Mouse (Mus musculus): ENCODE results near the gene Ccno.

The Ccno gene

DNA sequence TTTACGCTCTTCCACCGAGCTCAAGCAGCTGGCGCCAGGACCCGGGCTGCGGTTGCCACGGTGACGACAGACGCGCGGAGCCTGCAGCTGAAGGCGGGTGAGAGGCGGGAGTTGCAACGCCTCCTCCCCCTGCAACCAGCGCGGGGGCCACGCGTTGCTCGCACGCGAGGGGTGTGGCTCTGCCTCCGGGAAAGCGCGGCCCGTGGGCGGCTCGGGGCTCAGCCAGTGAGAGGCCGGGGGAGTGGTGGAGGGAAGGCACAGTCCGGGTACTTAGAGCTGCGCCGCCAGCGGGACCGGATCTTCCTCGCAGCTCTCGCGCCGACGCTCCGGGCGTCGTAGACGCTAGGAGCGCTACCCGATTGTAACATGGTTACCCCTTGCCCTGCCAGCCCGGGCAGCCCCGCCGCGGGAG lies at the start of gene Ccno:
TSS of gene Ccno (plus strand) at position 271 of the 412 bp plus-strand sequence.
- peak; percentile 92 to 94 for DNase-seq (ENCODE audit: low spot score in 2 of 2)

DNA sequence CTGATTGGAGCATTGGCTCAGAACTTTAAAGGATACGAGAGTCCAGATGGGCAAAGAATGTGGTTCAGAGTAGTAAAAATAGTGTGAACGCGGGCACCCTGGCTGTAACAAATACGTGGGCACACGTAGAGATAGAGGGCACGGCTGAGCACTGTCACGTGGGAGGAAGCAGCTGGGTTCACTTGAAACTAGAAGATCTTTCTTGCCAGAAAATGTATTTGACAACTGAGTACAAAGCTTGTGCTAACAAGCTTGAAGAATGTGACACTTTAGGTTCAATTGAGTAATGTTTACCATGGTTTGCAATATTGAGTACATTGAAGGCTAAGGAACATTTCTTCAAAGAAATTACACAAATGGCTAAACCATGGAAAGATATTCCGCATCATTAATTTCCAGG lies 49.5 kb upstream of the Ccno start:
- DNase-seq (ENCODE audit: low spot score in 2 of 2), result no peak

DNA sequence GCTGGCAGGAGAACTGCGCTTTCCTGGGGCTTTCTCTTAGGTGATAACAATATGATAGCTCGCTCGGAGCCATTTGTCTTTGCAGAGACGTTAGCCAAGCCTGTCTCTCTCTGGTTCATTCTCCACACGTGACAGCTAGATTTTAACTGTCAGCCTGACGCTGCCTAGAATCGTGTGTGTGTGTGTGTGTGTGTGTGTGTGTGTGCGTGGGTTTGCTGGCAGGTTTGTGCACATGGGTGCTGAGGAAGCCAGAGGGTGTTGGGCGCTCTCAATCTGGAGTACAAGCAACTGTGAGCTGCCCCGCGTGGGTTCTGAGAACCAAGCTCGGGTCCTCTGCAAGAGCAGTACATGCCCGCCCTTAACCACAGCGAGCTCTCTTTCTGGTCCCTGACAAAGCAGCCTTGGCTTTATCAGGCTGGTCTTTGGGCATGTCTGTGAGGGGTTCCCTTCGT lies 45.7 kb upstream of the Ccno start:
- DNase-seq (ENCODE audit: low spot score in 2 of 2), result peak in 1 of 2 experiments; percentile 39

DNA sequence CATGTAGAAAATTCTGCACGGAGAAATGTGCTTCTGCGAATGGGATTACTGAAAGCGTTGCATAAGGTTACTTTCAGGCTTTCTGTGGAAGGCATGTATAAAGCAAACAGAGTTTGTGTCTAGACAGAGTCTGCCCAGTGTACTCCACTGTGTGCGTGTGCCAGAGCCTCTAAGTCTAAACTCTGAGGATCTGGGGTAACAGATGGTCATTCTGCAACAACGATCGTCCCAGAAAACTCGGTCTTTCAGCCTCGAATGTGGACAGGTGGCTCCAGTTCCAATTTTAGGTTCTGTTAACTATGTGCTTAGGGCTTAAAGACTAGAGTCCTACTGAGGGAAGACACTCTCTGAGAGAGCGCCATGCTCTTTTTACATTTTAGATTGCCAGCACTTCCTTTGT lies 42.3 kb upstream of the Ccno start:
- peak in 1 of 2 experiments; percentile 16 for DNase-seq (ENCODE audit: low spot score in 2 of 2)

DNA sequence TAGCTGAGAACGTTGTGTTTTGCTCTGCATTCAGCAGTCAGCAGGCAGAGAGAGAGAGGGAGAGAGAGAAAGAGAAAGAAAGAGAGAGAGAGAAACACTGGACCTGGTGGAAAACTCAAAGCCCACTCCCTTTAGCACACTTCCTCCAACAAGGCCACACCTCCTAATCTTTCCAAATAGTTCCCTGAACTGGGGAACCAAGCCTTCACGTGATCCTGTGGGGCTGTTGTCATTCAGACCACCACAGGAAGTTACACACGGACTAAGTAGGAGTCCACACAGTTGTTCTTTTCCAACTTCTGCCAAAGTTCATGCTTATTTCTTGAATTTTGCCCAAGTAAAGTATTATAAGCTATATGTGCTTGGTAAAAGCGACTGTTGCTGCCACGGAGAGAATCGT lies 41.7 kb upstream of the Ccno start:
- DNase-seq (ENCODE audit: low spot score in 2 of 2), result no peak

DNA sequence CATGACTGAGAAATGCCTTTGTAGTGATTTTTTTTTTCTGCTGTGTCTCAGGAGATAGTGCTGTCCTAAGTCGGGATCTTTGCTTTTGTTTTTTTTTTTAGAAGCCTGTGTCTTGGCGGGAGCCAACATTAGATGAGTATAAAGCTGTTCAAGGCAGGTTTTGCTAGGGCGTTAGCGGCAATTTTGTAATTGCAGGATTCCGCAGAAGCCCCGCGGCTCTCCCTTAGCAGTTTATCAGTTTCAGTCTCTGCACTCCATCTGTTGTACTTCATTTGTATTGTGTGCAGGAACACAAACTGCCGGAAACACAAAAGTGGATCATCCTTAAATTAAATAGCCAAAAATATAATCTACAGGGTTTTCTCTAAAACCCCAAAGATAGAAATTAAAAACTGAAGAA lies 33.5 kb upstream of the Ccno start:
- DNase-seq (ENCODE audit: low spot score in 2 of 2), result no peak

DNA sequence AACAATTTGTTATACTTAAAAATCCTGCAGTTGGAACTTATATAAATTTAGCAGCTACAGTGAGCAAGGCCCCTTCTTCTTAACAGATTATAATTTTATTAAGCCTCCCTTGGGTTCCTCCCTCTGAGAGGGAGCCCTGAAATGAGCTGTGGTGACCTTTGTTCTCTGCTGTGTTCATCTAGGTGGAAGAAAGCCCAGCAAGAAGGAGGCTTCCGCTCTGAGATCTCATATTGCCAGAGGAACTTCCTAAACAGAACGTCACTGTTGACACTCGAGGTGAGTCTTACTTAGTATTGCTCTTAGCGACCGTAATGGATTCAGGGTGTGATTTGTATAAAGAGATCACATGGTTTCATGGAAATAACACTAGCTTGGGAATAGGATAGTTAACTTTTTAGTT lies 24.5 kb upstream of the Ccno start:
- DNase-seq (ENCODE audit: low spot score in 2 of 2), result no peak

DNA sequence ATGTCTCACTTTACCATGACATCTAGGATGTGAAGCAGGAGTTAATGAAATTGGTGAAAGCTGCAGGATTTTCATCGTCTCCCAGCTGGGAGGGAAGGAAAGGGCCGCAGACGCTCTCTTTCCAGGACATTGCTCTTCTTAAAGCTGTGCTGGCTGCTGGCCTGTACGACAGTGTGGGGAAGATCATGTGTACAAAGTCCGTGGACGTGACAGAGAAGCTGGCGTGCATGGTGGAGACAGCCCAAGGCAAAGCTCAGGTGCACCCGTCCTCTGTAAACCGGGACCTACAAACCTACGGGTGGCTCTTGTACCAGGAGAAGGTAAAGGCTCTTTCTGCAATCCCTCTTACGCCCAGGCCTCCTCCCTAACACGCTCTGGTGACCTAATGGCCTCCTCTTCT lies 23.2 kb upstream of the Ccno start:
- no peak for DNase-seq (ENCODE audit: low spot score in 2 of 2)

DNA sequence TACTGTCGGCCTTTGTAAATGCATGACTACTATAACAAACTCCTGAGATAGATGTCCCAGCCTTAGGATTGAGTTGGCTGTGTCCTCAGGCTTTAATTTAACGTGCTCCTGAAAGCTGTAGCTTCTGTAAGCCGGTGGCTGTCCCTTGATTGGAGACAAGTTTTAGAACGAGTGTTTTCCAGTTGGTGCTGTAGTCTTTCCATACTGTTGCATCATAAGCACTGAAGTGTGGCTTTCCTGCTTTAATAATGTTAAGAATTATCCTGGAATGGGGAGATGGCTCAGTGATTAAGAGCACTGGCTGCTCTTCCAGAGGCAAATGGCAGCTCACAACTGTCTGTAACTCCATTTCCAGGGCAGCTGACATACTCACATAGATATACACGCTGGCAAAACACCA lies 20.3 kb upstream of the Ccno start:
- DNase-seq (ENCODE audit: low spot score in 2 of 2), result no peak

DNA sequence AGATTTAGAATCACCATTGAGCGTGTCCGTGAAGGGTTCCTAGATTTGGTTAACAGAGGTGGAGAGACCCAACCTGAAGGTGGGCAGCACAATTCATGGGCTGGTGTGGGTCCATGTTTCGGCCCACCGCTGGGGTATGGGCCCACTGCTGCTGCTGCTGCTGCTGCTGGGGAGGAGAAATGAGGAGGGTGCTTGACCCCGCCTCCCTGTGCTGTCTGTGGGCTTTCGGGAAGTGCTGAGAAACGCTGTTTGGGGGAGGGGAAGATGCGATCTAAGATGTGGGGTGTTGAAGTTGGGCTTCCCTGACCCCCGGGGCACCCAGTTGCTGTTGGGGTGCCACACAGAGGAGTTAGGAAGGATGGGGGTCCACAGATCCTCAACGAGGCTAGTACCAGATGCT lies 10.9 kb upstream of the Ccno start:
- no peak for DNase-seq (ENCODE audit: low spot score in 2 of 2)

DNA sequence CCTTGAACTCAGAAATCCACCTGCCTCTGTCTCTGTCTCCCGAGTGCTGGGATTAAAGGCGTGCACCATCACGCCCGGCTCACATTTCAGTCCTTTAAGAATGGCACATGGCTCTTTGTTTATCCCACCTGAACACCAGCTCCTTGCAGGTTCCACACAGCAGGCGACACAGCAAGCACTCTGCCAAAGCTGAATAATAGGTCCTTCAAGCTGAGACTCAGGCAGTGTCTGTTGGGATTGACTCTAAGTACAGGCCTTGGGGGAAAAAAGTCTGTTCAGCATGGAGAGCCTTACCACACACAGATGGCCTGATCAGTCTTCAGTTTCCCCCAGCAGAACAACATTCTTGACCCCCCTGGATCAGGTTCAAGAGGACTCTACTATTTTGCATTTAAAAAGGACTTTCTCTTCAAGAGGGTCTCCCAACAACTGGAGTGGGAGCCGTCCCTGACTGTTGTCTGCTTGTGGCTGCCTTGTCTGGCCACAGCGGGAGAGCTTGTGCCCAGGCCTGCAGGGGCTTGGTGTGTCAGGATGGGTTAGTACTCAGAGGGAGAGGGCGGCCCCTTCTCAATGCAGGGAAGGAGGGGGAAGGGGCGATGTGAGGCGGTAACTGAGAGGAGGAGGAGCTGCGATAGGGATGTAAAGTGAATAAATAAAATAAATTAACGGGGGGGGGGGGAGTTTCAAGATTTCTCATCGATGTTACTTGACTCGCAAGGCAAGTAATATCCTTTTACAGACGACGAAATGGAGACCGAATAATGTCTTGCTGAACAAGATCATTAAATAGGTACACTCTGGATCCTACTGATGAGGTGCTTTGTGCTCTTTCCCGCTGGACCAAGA lies 1.8 kb upstream of the Ccno start:
- DNase-seq (ENCODE audit: low spot score in 2 of 2), result no peak

DNA sequence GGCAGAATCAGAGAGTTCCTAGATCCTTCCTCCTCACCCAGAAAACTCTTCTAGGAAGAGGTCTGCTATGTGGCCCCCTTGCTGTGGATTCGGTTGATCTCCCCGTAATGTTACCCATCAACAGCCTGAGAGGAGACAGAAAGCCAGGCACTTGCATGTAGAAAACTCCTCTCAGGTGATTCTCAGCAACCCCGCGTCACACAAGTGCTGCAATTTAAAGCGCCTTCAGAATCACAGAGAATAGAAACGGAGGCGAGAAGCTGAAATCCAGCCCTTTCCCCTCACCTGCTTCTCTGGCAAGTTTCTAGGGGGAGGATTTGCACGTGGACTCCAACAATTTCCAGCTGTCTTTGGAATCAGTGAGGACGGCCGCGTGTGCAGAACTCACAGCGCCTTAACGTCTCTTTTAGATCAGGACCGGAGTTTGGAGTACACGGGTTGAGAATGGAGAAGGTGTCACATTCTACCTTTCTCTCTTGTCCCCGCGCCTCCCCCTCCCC lies 1.1 kb upstream of the Ccno start:
- no peak for DNase-seq (ENCODE audit: low spot score in 2 of 2)

DNA sequence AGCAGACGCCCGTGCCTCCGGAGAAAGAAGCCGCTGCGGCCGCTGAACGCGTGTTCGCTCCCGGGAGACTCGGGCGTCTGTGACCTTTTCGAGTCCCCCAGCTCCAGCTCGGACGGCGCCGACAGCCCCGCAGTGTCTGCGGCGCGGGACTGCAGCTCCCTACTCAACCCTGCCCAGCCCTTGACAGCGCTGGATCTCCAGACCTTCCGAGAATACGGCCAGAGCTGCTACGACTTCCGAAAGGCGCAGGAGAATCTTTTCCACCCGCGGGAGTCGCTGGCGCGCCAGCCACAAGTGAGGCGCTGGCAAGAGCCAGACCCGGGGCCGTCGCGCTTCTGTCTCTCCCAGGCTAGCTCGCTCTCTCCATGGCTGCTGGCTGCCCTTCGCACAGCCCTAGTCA lies 389 bp downstream of the Ccno start:
- DNase-seq (ENCODE audit: low spot score in 2 of 2), result peak in 1 of 2 experiments; percentile 14

DNA sequence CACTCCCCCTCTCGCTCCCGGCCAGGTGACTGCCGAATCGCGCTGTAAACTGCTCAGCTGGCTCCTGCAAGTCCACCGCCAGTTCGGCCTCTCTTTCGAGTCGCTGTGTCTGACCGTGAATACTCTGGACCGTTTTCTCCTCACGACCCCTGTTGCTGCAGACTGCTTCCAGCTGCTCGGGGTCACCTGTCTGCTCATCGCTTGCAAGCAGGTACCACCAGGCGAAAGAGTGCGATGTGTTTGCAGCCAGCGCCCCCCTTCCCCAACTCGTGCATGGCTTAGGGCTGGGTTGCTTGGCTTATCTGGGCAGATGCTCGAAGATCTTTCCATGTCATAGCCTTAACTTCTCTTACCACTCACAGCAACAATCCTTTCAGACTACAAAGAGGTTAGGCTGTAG lies 1.3 kb downstream of the Ccno start:
- no peak for DNase-seq (ENCODE audit: low spot score in 2 of 2)

DNA sequence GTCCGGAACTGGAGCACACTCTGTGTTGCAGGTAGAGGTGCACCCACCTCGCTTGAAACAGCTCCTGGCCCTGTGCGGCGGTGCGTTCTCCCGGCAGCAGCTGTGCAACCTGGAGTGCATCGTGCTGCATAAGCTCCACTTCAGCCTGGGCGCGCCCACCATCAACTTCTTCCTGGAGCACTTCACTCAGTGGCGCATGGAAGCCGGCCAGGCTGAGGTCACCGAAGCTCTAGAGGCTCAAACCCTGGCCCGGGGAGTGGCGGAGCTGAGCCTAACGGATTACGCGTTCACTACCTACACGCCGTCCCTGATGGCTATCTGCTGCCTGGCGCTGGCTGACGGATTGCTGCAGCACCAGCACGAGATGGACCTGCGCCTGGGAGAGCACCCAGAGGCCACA lies 1.9 kb downstream of the Ccno start:
- no peak for DNase-seq (ENCODE audit: low spot score in 2 of 2)

DNA sequence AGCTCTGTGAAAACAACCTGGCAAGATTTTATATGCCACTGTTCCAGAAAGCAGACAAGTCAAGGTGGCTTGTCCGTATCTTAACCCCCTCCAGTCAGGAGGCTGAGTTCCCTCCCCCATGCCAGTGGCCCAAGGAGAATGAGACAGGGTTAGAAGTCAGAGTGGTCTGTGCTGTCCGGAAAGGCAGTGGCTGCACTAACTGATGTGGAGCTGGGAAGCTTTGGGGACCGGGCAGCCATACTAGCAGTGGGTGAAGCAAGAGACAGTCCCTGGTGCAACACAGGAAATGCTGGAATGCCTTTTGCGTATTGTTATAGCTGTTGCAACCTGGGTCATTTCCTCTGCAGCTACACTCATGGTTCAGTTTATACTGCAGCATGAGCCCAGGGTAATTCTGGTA lies 2.7 kb downstream of the Ccno start:
- DNase-seq (ENCODE audit: low spot score in 2 of 2), result no peak

DNA sequence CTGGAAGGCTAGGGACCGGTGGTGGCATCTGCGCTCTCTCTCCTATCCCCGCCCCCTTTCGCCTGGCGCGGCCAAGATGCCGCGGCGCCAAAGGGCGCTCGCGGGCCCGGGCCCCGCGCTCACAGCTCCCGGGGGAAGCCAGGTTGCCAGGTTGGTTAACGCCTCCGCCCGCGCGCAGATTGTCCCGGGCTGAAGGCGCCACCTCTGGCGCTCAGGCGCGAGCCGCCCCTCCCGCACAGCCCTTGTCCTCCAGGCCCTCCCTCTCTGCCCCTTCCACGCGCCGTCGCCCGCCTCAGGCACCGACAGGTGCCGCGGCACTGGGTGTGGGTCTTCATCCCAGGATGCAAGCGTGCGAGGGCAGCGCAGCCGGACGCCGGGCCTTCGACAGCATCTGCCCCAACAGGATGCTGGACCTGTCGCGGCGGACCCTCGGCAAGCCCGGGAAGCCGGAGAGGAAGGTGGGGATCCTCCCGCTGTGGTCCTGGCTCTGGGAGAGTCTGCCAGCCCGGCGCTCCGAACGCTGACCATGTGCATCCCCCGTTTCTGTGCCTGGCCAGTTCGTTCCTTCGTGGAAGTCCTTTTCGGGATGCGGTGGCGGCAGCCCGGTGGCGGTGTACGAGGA lies 6.0 kb downstream of the Ccno start, which contains the start of gene Mcidas:
TSS of gene Mcidas (plus strand) at position 315 of the 622 bp plus-strand sequence.
- no peak for DNase-seq (ENCODE audit: low spot score in 2 of 2)

DNA sequence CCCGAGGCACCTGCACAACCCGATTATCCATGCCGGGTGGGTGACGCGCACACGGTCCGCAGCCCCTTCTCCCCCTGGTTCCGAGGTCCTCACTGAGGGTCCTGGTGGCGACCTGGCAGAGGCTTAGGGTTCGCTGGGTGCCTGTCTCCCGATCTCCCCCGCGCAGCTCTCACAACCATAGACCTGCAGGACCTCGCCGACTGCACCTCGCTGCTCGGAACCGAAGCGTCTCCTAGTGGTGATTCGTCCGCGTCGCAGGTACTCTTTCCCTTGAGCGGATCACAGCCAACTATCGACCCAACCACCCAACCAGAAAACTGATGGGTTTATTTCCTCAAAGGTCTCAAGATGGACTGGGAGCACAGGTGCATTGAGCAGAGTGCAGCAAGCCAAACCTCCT lies 6.6 kb downstream of the Ccno start:
- DNase-seq (ENCODE audit: low spot score in 2 of 2), result peak in 1 of 2 experiments; percentile 13

DNA sequence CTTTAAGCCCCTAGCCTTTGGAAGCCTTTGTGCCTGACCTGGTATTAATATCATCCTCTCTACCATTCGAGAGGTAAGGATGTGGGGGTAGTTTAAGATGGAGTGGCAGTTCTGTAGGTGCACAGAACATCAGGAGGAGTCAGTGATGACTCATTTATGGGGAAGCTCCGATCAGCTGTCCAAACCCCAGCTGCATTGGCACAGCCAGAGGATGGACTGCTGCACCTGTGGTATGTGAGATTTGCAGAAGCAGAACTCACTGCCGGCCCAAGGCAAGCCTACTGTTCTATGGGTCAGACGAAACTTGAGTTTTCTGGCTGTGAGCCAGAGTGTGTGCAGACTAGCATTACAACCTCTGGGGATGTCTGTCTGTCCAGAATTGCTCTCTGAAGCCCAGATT lies 8.8 kb downstream of the Ccno start:
- DNase-seq (ENCODE audit: low spot score in 2 of 2), result no peak

DNA sequence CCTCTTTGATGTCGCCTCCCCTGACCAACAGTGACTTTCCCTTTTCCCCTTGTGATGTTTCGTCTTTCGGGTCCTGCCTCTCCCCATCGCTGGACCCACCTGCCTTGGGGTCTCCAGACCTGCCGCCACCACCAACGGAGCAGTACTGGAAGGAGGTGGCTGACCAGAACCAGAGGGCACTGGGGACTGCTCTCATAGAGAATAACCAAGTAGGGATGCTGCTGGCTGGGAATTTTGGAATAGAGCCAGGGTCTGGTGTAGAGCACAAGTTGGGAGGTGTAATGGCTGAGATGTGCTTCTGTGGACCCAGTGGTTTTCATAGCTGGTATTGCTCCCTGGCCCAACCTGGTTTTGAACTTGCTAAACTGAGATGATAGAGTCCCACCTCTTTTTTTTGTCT lies 9.8 kb downstream of the Ccno start:
- DNase-seq (ENCODE audit: low spot score in 2 of 2), result no peak

DNA sequence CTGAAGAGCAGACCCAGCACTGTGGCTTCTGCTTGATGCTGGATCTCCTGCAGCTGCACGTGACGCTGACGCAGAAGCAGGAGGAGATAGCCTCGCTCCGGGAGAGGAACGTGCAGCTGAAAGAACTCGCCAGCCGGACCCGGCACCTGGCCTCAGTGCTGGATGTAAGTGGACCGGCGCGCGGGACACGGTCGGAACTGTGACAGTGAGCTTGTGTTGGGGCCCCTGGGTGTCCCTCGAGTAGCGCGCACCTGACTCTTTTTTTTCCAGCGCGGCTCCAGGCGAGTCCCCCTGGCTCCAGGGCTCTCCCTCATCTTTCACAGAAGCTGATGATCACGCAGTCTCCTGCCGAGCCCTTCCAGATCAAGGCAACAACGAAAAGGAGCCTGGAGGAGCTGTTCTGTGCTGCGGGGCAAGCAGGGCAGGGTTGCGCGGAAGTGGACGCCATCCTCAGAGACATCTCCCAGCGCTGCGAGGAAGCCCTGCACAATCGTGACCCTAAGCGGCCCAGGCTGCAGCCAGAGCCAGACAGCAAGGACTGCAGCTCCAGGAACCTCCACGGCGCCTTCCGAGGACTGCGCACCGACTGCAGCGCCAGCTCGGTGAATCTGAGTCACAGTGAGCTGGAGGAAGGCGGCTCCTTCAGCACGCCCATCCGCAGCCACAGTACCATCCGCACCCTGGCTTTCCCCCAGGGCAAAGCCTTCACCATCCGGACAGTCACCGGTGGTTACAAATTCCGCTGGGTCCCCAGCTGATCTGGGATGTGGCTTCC lies 11.0 kb downstream of the Ccno start:
- peak; percentile 34 to 60 for DNase-seq (ENCODE audit: low spot score in 2 of 2)

DNA sequence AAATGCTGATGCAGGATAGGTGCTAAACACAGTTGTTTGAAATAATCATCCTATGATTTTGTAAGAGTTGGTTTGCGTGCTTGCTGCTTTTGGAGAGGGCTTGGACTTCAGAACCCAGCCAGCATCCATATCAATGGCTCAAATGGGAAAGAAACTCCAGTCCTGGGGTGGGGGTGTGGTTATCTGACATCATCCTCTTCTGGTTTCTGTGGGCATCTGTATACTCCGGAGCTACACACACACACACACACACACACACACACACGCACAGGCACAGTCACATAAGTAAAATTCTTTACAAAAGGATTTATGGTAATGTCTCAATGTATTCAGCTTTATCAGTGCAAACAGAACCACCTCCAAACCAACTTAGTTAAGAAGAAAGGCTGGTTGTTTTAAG lies 12.5 kb downstream of the Ccno start:
- no peak for DNase-seq (ENCODE audit: low spot score in 2 of 2)
